Mouse (Mus musculus) limb, embryonic 15.5 days (tissue): ENCODE results near the gene Fam181a. TPM values are rescaled to one million over a fixed set of nuclear protein-coding genes. Genes with fewer than 3 reads are reported as not detected.

Experiments
- ATAC-seq: fragments of 200-750 bp; cut with Nextera tagmentation; 2 replicates; pipeline ENCODE4 v1.8.0; 2017; ENCODE audit warnings: low read depth, moderate TSS enrichment; ENCODE audit not compliant: insufficient number of reproducible peaks, low FRiP score, low TSS enrichment
- H3K27ac ChIP-seq: fragments of 300-500 bp; sonication (generic); 2 replicates; pipeline ENCODE4 v1.5.1; 2015; ENCODE audit warnings: moderate library complexity, mild to moderate bottlenecking, inconsistent platforms
- H3K27me3 ChIP-seq: fragments of 300-500 bp; sonication (generic); 2 replicates; pipeline ENCODE4 v1.6.1; 2015; ENCODE audit warnings: inconsistent platforms
- H3K36me3 ChIP-seq: fragments of 300-500 bp; sonication (generic); 2 replicates; pipeline ENCODE4 v1.6.1; 2015; ENCODE audit warnings: inconsistent platforms
- H3K4me1 ChIP-seq: fragments of 300-500 bp; sonication (generic); 2 replicates; pipeline ENCODE4 v1.6.1; 2015; ENCODE audit warnings: inconsistent platforms
- H3K4me2 ChIP-seq: fragments of 300-500 bp; sonication (generic); 2 replicates; pipeline ENCODE4 v1.6.1; 2015; ENCODE audit warnings: mild to moderate bottlenecking, inconsistent platforms
- H3K4me3 ChIP-seq: fragments of 300-500 bp; sonication (generic); 2 replicates; pipeline ENCODE4 v1.5.1; 2015; ENCODE audit warnings: mild to moderate bottlenecking, inconsistent platforms
- H3K9ac ChIP-seq: fragments of 300-500 bp; sonication (generic); 2 replicates; pipeline ENCODE4 v1.6.1; 2015; ENCODE audit warnings: inconsistent platforms
- H3K9me3 ChIP-seq: fragments of 300-500 bp; sonication (generic); 2 replicates; pipeline ENCODE4 v1.6.1; 2016; ENCODE audit warnings: inconsistent platforms
- WGBS: fragments of 180-500 bp; shearing (Covaris S2); methylation state at CpG from one replicate; pipeline ENCODE4 v1.1.7; 2015; 5-methylcytosine and 5-hydroxymethylcytosine counted together
- polyA plus RNA-seq: library from polyadenylated mRNA; unstranded; fragments of >200 nt; fragmentation: Nextera tagmentation; extraction: Ambion mirVana; gene quantifications from 2 replicates; pipeline ENCODE4 v1.2.1, GENCODE M21; 2015

The Fam181a gene
- polyA plus RNA-seq, 1 experiment from 2014 or later: not detected

DNA sequence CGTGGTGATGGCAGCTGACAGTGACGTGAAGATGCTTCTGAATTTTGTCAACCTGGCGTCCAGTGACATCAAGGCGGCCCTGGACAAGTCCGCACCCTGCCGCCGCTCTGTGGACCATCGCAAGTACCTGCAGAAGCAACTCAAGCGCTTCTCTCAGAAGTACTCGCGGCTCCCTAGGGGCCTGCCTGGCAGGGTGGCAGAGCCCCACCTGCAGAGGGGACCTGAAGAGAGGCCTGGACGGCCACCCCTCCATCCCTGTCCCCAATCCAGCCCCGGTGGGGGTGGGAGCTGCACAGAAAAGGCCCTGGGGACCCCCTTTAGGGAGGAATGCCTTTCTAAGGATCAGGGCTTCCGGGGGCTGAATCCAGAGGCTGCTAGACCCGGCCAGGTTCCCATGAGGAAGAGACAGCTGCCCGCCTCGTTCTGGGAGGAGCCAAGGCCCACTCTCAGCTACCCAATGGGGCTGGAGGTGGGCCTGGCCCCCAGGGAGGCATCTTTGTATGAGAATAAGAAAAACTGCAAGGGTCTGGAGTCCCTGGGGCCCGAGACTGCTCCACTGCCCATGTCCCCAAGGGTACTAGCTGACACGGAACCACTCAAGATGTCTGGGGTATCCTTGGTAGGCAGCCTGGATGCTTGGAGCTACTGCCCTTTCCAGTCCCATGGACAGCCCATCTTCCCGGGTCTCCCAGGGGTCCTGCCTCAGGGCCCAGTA is 5.2 kb downstream of the Fam181a start:
- no peaks in the 10 kb centered on the region for H3K36me3 ChIP-seq
- H3K4me3 ChIP-seq: no peak overlapping the region
- no peak overlapping the region for H3K27ac ChIP-seq
- no peak for ATAC-seq
- H3K4me1 ChIP-seq: peaks cover 6% of the 10 kb centered on the region; the same call in 1 of the 2 replicates
- 46% methylated on average over 20 of the region's 20 CpGs for WGBS
- H3K9ac ChIP-seq: no peak overlapping the region
- no peaks in the 10 kb centered on the region for H3K9me3 ChIP-seq
- H3K27me3 ChIP-seq: peaks cover 40% of the 10 kb centered on the region
- H3K4me2 ChIP-seq: no peak overlapping the region

DNA sequence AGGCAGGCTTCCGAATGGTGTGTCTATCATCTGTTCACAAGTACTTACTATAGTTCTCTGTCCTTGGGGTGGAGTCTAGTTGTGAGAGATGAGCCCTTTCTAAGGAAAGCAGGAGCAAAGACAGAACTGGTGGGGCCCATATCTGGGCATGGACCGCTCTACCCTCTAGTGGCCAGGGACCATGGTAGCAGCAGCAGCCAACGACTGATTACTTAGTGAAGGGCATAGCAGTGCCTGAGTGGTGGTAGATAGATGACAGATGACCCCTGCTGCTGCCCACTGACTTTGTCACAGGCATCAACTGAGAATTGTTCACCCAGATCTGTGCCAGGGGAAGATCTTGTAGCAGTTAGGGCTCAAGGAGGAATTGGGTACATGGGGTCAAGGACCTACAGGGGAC is 12.0 kb downstream of the Fam181a start:
- Histone ChIP-seq H3K36me3 (no peaks in the 10 kb centered on the region), H3K9ac (no peak overlapping the region), H3K4me1 (peaks cover 8% of the 10 kb centered on the region), H3K9me3 (no peaks in the 10 kb centered on the region), H3K27me3 (peaks cover 21% of the 10 kb centered on the region), H3K4me2 (no peak overlapping the region), H3K27ac (no peak overlapping the region), H3K4me3 (no peak overlapping the region)
- ATAC-seq: no peak
- 39% methylated on average over 3 of the region's 3 CpGs for WGBS

DNA sequence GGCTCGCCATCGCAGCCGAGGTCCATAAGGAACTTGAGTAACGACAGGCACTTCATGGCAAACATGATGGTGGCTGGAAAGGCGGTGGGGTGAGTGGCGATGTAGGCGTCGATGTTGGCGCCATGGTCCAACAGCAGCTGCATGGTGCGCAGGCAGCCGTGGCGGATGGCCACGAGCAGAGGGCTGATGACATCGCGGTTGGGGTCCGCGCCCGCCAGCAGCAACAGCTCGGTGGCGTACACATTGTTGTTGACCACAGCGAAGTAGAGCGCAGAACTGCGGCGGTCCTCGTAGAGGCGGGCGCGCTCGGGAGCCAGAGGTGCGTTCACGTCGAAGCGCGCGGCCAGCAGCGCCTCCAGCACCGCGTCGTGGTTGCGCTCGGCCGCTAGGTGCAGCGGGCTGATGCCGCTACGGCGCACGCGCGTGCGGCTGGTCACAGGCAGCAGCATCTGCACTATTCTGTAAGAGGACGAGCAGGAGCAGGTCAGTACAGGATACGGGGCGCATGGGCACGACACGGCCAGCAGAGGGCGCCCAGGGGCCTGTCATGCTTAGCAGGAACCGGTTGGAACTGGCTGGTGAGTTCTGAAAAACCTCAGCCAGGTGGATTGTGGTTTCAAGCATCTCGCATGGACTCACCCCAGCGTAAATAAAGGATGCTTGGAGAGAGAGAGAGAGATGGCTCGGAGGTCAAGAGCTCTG is 14.5 kb downstream of the Fam181a start:
- Histone ChIP-seq H3K9ac (no peak overlapping the region), H3K4me1 (peaks cover 16% of the 10 kb centered on the region), H3K4me2 (peak overlapping the region; percentile 72), H3K27me3 (peaks cover 21% of the 10 kb centered on the region), H3K4me3 (peak overlapping the region; percentile 38), H3K36me3 (no peaks in the 10 kb centered on the region), H3K27ac (no peak overlapping the region), H3K9me3 (no peaks in the 10 kb centered on the region)
- 7% methylated on average over 60 of the region's 60 CpGs for WGBS
- peak; percentile 64; the same call in 1 of the 2 replicates for ATAC-seq

DNA sequence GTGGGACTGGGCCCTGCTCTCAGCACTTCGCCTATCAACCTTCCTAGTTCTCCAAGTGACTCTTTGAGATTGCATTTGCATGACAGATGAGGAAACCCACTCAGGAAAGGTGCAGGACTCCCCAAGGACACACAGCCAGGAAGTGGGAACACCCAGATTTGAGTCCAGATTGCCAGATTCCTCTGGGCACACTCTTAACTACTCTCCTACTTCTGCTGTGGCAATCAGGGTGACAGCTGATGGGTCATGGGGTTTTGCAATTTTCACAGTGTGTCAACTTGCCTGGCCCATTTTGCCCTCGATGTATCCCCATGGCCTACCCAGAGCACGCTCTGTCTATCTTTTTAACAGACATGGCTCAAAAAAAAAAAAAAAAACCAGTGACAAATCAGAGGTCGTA is 15.8 kb downstream of the Fam181a start:
- H3K27ac ChIP-seq: no peak overlapping the region
- WGBS: 75% methylated on average over 4 of the region's 4 CpGs
- H3K4me2 ChIP-seq: no peak overlapping the region
- no peaks in the 10 kb centered on the region for H3K9me3 ChIP-seq
- no peak overlapping the region for H3K9ac ChIP-seq
- H3K27me3 ChIP-seq: peaks cover 21% of the 10 kb centered on the region
- no peak for ATAC-seq
- H3K4me1 ChIP-seq: peaks cover 16% of the 10 kb centered on the region
- H3K36me3 ChIP-seq: no peaks in the 10 kb centered on the region
- H3K4me3 ChIP-seq: no peak overlapping the region

DNA sequence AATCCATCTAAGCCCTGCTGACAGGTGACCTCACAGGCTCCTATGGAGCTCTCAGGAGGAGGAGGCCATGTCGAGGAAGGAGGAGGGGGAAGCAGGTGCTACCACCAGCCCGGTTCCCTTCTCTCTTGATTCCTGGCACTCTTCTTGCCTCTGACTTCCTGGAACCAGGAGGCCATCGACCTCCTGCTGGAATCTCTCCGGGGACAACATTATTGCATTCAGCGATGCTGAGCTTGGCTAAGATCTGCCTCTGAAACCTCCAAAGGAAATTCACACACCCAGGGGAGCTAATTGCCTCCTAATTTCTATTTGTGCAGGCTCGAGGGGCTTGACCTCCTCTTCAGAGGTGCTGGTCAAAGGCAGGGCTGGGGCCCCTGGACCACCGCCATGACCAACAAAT is 16.3 kb downstream of the Fam181a start:
- Histone ChIP-seq H3K27me3 (peaks cover 21% of the 10 kb centered on the region), H3K27ac (no peak overlapping the region), H3K4me3 (no peak overlapping the region), H3K9me3 (no peaks in the 10 kb centered on the region), H3K4me2 (no peak overlapping the region), H3K4me1 (peaks cover 16% of the 10 kb centered on the region), H3K36me3 (no peaks in the 10 kb centered on the region), H3K9ac (no peak overlapping the region)
- no peak for ATAC-seq
- WGBS: 37% methylated on average over 7 of the region's 7 CpGs

DNA sequence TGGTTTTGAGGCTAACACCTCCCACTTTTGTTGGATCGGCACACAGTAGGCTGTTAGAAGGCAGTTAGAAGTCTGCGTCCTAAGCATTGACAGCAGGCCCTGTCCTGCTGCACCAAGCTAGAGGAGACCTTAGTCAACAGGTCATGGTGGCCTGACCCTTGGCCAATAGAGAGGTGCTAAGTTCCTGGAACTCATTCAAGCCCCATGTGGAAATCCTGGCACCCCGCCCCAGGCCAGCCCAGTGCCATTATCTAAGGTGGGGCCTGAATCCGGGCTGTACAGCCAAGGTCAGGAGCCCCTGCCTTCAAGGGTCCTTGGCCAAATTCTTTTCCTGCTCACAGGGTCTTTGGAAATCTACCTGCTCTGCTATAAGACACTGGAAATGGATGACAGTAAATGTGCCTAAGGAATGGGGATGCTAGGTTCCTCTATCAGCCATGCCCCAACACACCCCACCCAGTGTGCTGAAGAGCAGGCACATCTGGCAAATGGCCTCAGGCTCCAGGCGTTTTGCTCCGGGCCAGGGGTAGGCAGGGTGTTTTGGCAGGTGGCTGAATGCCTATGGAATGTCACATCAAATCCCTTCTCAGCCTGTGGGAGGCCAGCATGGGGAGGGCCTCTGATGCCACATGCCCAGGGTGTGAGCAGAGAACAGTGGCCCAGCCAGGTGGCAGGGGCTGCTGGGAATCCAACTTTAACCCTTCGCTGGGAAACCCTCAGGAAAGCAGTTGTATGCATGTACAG is 17.8 kb downstream of the Fam181a start:
- ATAC-seq: peak; percentile 27; the same call in 1 of the 2 replicates
- no peak overlapping the region for H3K9ac ChIP-seq
- H3K4me3 ChIP-seq: no peak overlapping the region
- H3K4me1 ChIP-seq: peaks cover 16% of the 10 kb centered on the region
- no peaks in the 10 kb centered on the region for H3K36me3 ChIP-seq
- no peak overlapping the region for H3K4me2 ChIP-seq
- peaks cover 19% of the 10 kb centered on the region for H3K27me3 ChIP-seq
- no peaks in the 10 kb centered on the region for H3K9me3 ChIP-seq
- WGBS: 51% methylated on average over 7 of the region's 7 CpGs
- H3K27ac ChIP-seq: no peak overlapping the region

DNA sequence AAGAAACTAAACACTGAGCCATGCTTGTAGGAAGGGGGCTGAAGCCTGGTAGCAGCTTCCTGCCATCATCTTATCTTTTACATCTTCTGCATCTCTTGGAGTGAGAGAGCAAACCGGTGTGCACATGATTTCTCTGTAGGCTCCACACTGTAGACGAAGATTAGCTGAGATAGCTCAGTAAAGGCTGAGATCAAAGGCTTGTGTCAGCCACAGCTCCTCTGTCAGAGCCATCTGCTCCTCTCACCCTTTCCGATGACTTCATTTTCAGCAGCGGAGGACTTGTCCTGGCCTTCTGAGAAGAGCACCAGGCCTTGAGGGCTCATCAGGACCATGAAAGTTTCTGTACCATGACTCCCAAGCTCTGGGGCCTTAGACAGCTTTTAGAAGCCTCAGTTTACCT is 20.7 kb downstream of the Fam181a start:
- H3K9me3 ChIP-seq: no peaks in the 10 kb centered on the region
- H3K9ac ChIP-seq: no peak overlapping the region
- no peak for ATAC-seq
- peaks cover 8% of the 10 kb centered on the region for H3K4me1 ChIP-seq
- 35% methylated on average over 4 of the region's 4 CpGs for WGBS
- no peak overlapping the region for H3K27ac ChIP-seq
- no peak overlapping the region for H3K4me2 ChIP-seq
- no peaks in the 10 kb centered on the region for H3K27me3 ChIP-seq
- no peaks in the 10 kb centered on the region for H3K36me3 ChIP-seq
- no peak overlapping the region for H3K4me3 ChIP-seq

DNA sequence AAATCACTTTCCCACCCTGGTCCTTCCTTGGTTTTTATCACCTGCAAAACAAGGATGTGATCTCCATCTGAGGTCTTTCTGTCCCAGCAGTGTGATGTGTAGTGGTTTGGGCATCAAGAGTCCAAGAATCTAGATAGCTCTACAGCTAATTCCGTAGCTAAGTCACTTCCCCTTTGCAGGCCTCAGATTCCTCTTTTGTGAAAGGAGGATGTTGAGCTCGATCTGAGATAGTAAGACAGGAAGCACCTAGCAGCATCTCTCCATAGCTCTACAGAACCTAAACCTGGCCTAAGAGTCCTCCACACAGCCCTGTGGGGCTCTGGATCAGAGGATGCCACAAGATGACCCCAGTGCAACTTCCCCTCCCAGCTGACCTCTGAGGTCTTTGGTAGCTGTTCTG is 22.1 kb downstream of the Fam181a start:
- H3K4me1 ChIP-seq: peaks cover 8% of the 10 kb centered on the region
- WGBS: 82% methylated on average over 2 of the region's 2 CpGs

DNA sequence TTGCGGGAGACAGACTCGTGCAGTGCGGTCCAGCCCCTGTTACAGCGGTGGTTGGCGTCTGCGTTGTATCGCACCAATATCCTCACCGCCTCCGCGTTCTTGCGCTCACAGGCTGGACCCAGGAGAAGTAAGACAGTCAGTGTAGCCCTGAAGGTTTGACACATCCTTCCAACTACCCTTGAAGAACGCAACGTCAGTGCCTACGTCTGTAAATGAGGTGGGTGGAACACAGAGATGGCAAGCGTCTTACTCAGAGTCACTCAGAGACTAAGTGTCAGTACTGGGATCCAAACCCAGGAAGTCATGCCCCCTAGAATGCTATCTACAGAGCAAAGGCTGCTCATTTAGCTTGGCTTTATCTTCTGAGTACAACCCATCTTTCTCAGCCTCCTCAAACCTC is 22.7 kb downstream of the Fam181a start:
- peaks cover 7% of the 10 kb centered on the region for H3K4me1 ChIP-seq
- H3K36me3 ChIP-seq: no peaks in the 10 kb centered on the region
- 93% methylated on average over 15 of the region's 15 CpGs for WGBS
- H3K27me3 ChIP-seq: no peaks in the 10 kb centered on the region
- H3K4me2 ChIP-seq: no peak overlapping the region
- no peak overlapping the region for H3K9ac ChIP-seq
- no peak overlapping the region for H3K27ac ChIP-seq
- no peak for ATAC-seq
- H3K9me3 ChIP-seq: no peaks in the 10 kb centered on the region
- H3K4me3 ChIP-seq: no peak overlapping the region

More for the DNA sequence above, 22.1 kb downstream of the Fam181a start:
- Histone ChIP-seq H3K27ac (no peak overlapping the region), H3K9ac (no peak overlapping the region), H3K9me3 (no peaks in the 10 kb centered on the region), H3K36me3 (no peaks in the 10 kb centered on the region), H3K4me2 (no peak overlapping the region), H3K27me3 (no peaks in the 10 kb centered on the region), H3K4me3 (no peak overlapping the region)
- ATAC-seq: no peak

DNA sequence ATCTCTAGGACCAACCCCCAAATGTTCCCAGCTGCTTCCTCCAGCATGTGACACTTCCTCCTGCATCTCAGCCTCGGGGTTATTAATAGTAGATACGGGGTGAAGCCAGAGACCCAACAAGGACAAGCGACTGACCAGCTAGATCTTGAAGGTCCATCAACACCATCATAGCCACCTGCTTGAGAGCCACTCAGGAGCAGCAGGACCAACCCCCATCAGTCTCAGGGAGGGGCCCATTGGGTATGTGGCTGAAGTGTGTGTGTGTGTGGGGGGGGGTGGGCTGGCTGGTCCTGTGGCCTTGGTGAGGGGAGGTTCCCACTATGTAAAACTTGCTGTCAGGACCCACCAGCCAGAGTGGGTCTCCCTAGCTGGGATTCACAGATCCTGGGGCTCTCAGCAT is 26.0 kb downstream of the Fam181a start:
- Histone ChIP-seq H3K9me3 (no peaks in the 10 kb centered on the region), H3K4me3 (no peak overlapping the region), H3K36me3 (no peaks in the 10 kb centered on the region), H3K9ac (no peak overlapping the region), H3K27me3 (no peaks in the 10 kb centered on the region), H3K27ac (no peak overlapping the region), H3K4me2 (no peak overlapping the region), H3K4me1 (no peaks in the 10 kb centered on the region)
- whole genome bisulfite sequencing: 70% methylated on average over 3 of the region's 3 CpGs
- no peak for ATAC-seq

DNA sequence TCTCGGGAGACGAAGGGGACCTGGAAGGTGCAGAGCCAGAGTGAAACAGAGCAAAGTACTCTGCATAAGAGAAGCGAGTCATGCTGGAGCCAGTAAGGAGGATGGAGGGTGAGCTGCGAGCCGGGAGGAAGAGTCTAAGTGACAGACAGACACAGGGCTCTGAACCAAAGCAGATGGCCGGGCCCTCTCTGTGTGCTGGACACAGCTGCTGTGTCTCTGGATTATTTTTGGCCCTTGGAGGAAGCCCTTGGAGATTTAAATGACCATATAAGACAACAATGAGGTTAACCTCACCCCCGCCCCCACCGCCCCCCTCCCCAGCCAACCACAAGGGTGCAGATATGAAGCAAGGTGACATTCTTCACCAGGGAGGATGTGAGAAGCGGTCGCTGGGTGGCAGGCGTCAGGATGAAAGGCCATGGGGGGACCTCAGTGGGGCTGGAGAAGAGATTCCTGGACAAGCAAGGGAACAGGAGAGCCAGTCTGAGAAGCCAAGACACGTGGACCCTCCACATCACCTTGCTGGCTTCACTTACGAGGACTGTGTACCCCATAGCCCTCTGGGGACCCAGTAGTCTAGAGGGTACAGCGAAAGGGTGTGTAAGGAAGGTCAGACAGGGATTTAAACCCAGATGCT is 27.5 kb downstream of the Fam181a start:
- Histone ChIP-seq H3K9me3 (no peaks in the 10 kb centered on the region), H3K27me3 (no peaks in the 10 kb centered on the region), H3K27ac (no peak overlapping the region), H3K4me2 (no peak overlapping the region), H3K4me3 (no peak overlapping the region), H3K9ac (no peak overlapping the region), H3K4me1 (no peaks in the 10 kb centered on the region), H3K36me3 (no peaks in the 10 kb centered on the region)
- 0 out of 2 replicates have a peak, but pooled peaks have one; percentile 31 for ATAC-seq
- WGBS: 71% methylated on average over 14 of the region's 14 CpGs
